ENCODE assay signal across 8 mouse cellular contexts in genomic region chr10:78009945-78010293, GRCm38 (mm10). TPM values are rescaled to one million over a fixed set of nuclear protein-coding genes. Genes with fewer than 3 reads are reported as not detected.
DNase-seq lines count a peak whose midpoint lies in the region; ATAC-seq and TF ChIP-seq lines count a peak whose summit lies in the region.

TSS of gene Pfkl (minus strand) at chr10:78010083.

- ATAC-seq in heart, embryonic 16.5 days (replicated peaks; ENCODE audit: extremely low read depth, insufficient read depth, low FRiP score) = no peak

- intact Hi-C loops in left cerebral cortex, postnatal 4 days (cut with DNase I) = no loop called here

- TF ChIP-seq POLR2A in lung, adult 2 months (IDR thresholded peaks at IDR 0.05; ENCODE audit: borderline replicate concordance, extremely low read depth, low read depth, low read length) = no peak
- no peak for TF ChIP-seq POLR2A in bone marrow, adult 2 months (IDR thresholded peaks at IDR 0.05; ENCODE audit: borderline replicate concordance, control insufficient read depth, low read depth, low read length)
- TF ChIP-seq POLR2A in olfactory bulb, adult 2 months (IDR thresholded peaks at IDR 0.05; ENCODE audit: insufficient read depth, low read depth, low read length) = no peak

- peak within 1 kb of the TSS; percentile 96 for H3K9ac ChIP-seq in heart, embryonic 16.5 days (ENCODE audit: low read length)

- H3K27ac ChIP-seq in bone marrow, adult 2 months (ENCODE audit: control insufficient read depth, insufficient read depth, low read depth, low read length, poor library complexity) = peak within 1 kb of the TSS; percentile 95
- H3K27ac ChIP-seq in heart, embryonic 16.5 days (ENCODE audit: low read length) = peak within 1 kb of the TSS; percentile 100
- peak within 1 kb of the TSS; percentile 96 for H3K27ac ChIP-seq in olfactory bulb, adult 2 months (ENCODE audit: insufficient read depth, low read depth, low read length)

- H3K27me3 ChIP-seq in heart, embryonic 16.5 days (ENCODE audit: control insufficient read depth, insufficient read depth, low read length) = no peaks in the 10 kb centered on the region

- peaks cover 5% of the 10 kb centered on the region for H3K9me3 ChIP-seq in heart, embryonic 16.5 days (replicated peaks; ENCODE audit: control insufficient read depth, low read length)

- TF ChIP-seq CTCF in lung, adult 2 months (IDR thresholded peaks at IDR 0.05; ENCODE audit: insufficient read depth, low read length) = no peak
- TF ChIP-seq CTCF in bone marrow, adult 2 months (IDR thresholded peaks at IDR 0.05; ENCODE audit: control insufficient read depth, insufficient read depth, low read length) = no peak
- no peak for TF ChIP-seq CTCF in olfactory bulb, adult 2 months (IDR thresholded peaks at IDR 0.05; ENCODE audit: insufficient read depth, low read depth, low read length)

- no peak for DNase-seq in lung, adult 2 months
- no peak for DNase-seq in lung, postnatal 4 days
- no peak for DNase-seq in left cerebral cortex, postnatal 4 days
- DNase-seq in right cerebral cortex, adult 18-20 months = no peak
- no peak for DNase-seq in cerebellum, adult 9-11 months

- H3K4me1 ChIP-seq in lung, adult 2 months (ENCODE audit: control insufficient read depth, insufficient read depth, low read length) = peaks cover 3% of the 10 kb centered on the region; the same call in 1 of the 2 replicates
- no peaks in the 10 kb centered on the region for H3K4me1 ChIP-seq in bone marrow, adult 2 months (ENCODE audit: control insufficient read depth, insufficient read depth, low read length)
- peaks cover 34% of the 10 kb centered on the region for H3K4me1 ChIP-seq in heart, embryonic 16.5 days (ENCODE audit: control insufficient read depth, insufficient read depth, low read length)
- H3K4me1 ChIP-seq in olfactory bulb, adult 2 months (ENCODE audit: control insufficient read depth, insufficient read depth, low read length) = peaks cover 36% of the 10 kb centered on the region

- peak within 1 kb of the TSS; percentile 92 for H3K4me3 ChIP-seq in lung, adult 2 months (replicated peaks; ENCODE audit: extremely low read depth, low read depth, low read length)
- peak within 1 kb of the TSS; percentile 93 for H3K4me3 ChIP-seq in bone marrow, adult 2 months (replicated peaks; ENCODE audit: control insufficient read depth, low read depth, low read length)
- H3K4me3 ChIP-seq in heart, embryonic 16.5 days (ENCODE audit: low read length) = peak within 1 kb of the TSS; percentile 83
- H3K4me3 ChIP-seq in olfactory bulb, adult 2 months (ENCODE audit: insufficient read depth, low read depth, low read length) = peak within 1 kb of the TSS; percentile 86

- under 1% methylated on average over 9 of the region's 9 CpGs for WGBS in lung, adult 2 months
- under 1% methylated on average over 9 of the region's 9 CpGs for WGBS in bone marrow, adult 2 months
- WGBS in heart, embryonic 16.5 days = 1% methylated on average over 9 of the region's 9 CpGs
- under 1% methylated on average over 9 of the region's 9 CpGs for WGBS in olfactory bulb, adult 2 months

- H3K36me3 ChIP-seq in heart, embryonic 16.5 days (ENCODE audit: control insufficient read depth, insufficient read depth) = no peaks in the 10 kb centered on the region

- peak within 1 kb of the TSS; percentile 84 for H3K4me2 ChIP-seq in heart, embryonic 16.5 days (ENCODE audit: low read depth, low read length)

RNA-seq across cellular contexts. Expression of gene Pfkl, which starts in this region (rescaled TPM):
- 55.8 and 70.0 TPM in 2 replicates for polyA plus RNA-seq in lung, adult 2 months (2012; rRNA removed)
- 8.0 and 13.3 TPM in 2 replicates for polyA plus RNA-seq in bone marrow, adult 2 months (2011; ENCODE audit: insufficient read depth, insufficient read length, low replicate concordance, missing spikeins)
- 203 and 219 TPM in 2 replicates for polyA plus RNA-seq in heart, embryonic 16.5 days (2015; fragmentation: Nextera tagmentation; extraction: Ambion mirVana)
- 10 to 100 TPM; 73.2 to 83.6 TPM for total RNA-seq in left cerebral cortex, postnatal 4 days (2021)
- polyA plus RNA-seq in olfactory bulb, adult 2 months (2012; ENCODE audit: insufficient read depth, insufficient read length, low replicate concordance, missing spikeins) = not detected in 2 replicates
